Mouse (Mus musculus): ENCODE measurements around the gene Itpr2. TPM values are rescaled to one million over a fixed set of nuclear protein-coding genes. Genes with fewer than 3 reads are reported as not detected.

Gene Itpr2
- polyA plus RNA-seq (2014; fragmentation: Illumina TruSeq; extraction: RNeasy Lipid Tissue Mini Kit (QIAGEN cat#74804); ENCODE audit: low read depth, low replicate concordance), result 15.2 TPM

GRCm38 (mm10) chr6:146501866-146502804, at the start of gene Itpr2:
TSS of gene Itpr2 (minus strand) at chr6:146502223.

Other genes starting within 250 kb of the Itpr2 start
- 265 TPM for gene Fgfr1op2, start 75.0 kb upstream of the Itpr2 start, polyA plus RNA-seq (2014; fragmentation: Illumina TruSeq; extraction: RNeasy Lipid Tissue Mini Kit (QIAGEN cat#74804); ENCODE audit: low read depth, low replicate concordance)
- gene Ints13, start 75.6 kb upstream of the Itpr2 start, polyA plus RNA-seq (2014; fragmentation: Illumina TruSeq; extraction: RNeasy Lipid Tissue Mini Kit (QIAGEN cat#74804); ENCODE audit: low read depth, low replicate concordance), result 98.4 TPM
- 330 TPM for gene Med21, start 140.3 kb upstream of the Itpr2 start, polyA plus RNA-seq (2014; fragmentation: Illumina TruSeq; extraction: RNeasy Lipid Tissue Mini Kit (QIAGEN cat#74804); ENCODE audit: low read depth, low replicate concordance)
- 58.6 TPM for gene Tm7sf3, start 140.6 kb upstream of the Itpr2 start, polyA plus RNA-seq (2014; fragmentation: Illumina TruSeq; extraction: RNeasy Lipid Tissue Mini Kit (QIAGEN cat#74804); ENCODE audit: low read depth, low replicate concordance)
- gene Stk38l, start 222.8 kb upstream of the Itpr2 start, polyA plus RNA-seq (2014; fragmentation: Illumina TruSeq; extraction: RNeasy Lipid Tissue Mini Kit (QIAGEN cat#74804); ENCODE audit: low read depth, low replicate concordance), result 29.2 TPM